Mouse (Mus musculus): ENCODE measurements around the gene Plekhj1. TPM values are rescaled to one million over a fixed set of nuclear protein-coding genes. Genes with fewer than 3 reads are reported as not detected.
"Not testable (repeated sequence)": the region's sequence is repeated elsewhere in the genome, so short reads cannot be mapped to it uniquely, and the experiment has no call there.

Plekhj1 gene
- total RNA-seq, 2 experiments from 2014 or later: 22.3 to 29.8 TPM

DNA sequence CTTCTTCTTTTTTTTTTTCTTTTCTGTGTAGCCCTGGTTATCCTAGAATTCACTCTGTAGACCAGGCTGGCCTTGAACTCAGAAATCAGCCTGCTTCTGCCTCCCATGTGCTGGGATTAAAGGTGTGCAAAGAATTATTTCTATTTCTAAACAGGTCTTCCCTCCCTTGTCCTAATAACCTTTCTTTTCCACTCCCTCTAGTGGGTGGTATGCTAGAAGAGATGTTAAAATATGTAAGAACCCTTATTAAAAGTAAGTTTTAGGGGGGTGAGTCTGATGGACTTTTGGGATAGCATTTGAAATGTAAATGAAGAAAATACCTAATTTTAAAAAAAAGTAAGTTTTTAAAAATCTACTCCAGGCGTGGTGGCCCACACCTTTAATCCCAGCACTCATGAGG is 24.9 kb upstream of the Plekhj1 start:
- no peak overlapping the region for H3K4me3 ChIP-seq
- TF ChIP-seq CTCF (IDR thresholded peaks at IDR 0.05): no peak; the same call in 1 of the 2 replicates
- intact Hi-C loops (cut with DNase I): loop anchor here (2.0 to 10.0 kb wide), 2 partner anchors 53 to 171 kb away; no protein-coding TSS in a partner anchor
- H3K27ac ChIP-seq: 0 out of 2 replicates have a peak overlapping the region, but pooled peaks have one; percentile 65
- DNase-seq: no peak

GRCm38 (mm10) chr10:80822528-80822927 is 24.1 kb upstream of the Plekhj1 start:
- peak; percentile 14 for DNase-seq
- Histone ChIP-seq H3K27ac (no peak overlapping the region), H3K4me3 (no peak overlapping the region)
- intact Hi-C loops (cut with DNase I): loop anchor here (2.0 to 10.0 kb wide), 2 partner anchors 54 to 172 kb away; no protein-coding TSS in a partner anchor
- no peak for TF ChIP-seq CTCF (IDR thresholded peaks at IDR 0.05)

GRCm38 (mm10) chr10:80821991-80822390 is 23.6 kb upstream of the Plekhj1 start:
- intact Hi-C loops (cut with DNase I): loop anchor here (2.0 to 10.0 kb wide), 2 partner anchors 55 to 173 kb away; no protein-coding TSS in a partner anchor
- peak; percentile 29 for DNase-seq
- no peak overlapping the region for H3K27ac ChIP-seq

GRCm38 (mm10) chr10:80819406-80819805 is 21.0 kb upstream of the Plekhj1 start:
- DNase-seq: no peak
- Histone ChIP-seq H3K4me3 (no peak overlapping the region), H3K27ac (no peak overlapping the region)
- TF ChIP-seq CTCF (IDR thresholded peaks at IDR 0.05): no peak
- intact Hi-C loops (cut with DNase I): no loop called here

More at GRCm38 (mm10) chr10:80821991-80822390, 23.6 kb upstream of the Plekhj1 start:
- peak; percentile 89 for TF ChIP-seq CTCF (IDR thresholded peaks at IDR 0.05)
- no peak overlapping the region for H3K4me3 ChIP-seq

DNA sequence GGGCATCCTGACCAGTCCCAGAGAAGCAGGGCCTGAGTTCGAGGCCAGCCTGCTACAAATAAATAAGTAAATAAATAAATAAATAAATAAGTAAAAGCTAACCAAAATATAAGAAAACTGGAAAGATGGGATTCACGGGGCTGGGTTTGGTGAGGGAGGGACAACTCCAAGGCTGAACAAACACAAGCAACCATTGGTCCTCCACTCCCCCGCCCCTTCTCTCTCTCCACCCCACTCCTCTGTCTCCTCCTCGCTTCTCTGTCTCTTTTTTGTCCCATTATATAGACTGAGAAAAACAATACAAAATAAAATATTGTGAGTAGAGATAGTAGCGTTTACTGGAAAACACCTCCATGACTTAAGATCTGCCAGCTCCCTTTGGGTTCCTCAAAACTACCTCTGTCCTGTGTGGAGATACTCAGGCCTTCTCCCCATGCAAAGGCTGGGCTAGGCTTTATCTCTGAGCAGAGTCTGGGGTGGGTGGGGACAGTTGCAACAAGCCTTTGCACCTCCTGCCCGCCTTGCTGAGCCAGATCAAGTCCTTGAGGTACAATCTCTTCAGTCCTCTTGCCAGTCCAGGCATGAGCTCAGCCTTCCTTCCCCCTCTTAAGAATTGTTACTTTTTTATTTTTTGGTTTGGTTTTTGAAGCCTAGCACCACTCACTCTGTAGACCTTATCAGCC is 20.3 kb upstream of the Plekhj1 start:
- Histone ChIP-seq H3K27ac (no peak overlapping the region), H3K4me3 (no peak overlapping the region)
- no peak for DNase-seq
- intact Hi-C loops (cut with DNase I): no loop called here
- TF ChIP-seq CTCF (IDR thresholded peaks at IDR 0.05): no peak

DNA sequence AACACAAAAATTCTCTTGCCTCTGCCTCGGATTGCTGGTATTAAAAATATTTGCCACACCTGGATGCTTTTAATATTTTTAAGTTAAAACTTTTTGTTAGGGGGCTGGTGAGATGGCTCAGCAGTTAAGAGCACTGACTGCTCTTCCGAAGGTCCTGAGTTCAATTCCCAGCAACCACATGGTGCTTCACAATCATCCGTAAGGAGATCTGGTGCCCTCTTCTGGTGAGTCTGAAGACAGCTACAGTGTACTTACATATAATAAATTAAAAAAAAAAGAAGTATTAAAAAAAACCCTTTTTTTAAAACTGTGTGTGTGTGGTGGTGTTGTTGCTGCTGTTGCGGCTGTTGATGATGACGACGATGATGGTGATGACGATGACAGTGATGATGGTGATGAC is 19.5 kb upstream of the Plekhj1 start:
- intact Hi-C loops (cut with DNase I); H3K27ac ChIP-seq; H3K4me3 ChIP-seq; DNase-seq: not testable (repeated sequence)
- peak; percentile 41 for TF ChIP-seq CTCF (IDR thresholded peaks at IDR 0.05)

DNA sequence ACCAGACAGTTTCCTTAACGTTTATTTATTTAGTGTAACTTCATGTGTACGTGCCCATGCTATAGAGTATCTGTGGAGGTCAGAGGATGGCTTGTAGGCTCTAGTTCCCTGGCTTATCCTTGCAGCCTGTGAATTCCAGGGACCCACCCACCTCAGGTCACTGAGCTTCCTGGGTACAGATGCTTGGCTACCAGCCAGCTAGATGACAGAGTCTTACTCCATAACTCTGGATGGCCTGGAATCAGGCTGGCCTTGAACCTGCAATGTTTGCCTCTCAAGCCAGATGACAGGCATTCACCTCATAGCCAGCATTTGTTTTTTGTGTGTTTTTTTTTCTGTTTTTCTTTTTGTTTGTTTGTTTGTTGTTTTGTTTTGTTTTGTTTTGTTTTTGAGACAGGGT is 18.7 kb upstream of the Plekhj1 start:
- intact Hi-C loops (cut with DNase I): no loop called here
- H3K4me3 ChIP-seq: no peak overlapping the region
- no peak for TF ChIP-seq CTCF (IDR thresholded peaks at IDR 0.05)
- H3K27ac ChIP-seq: no peak overlapping the region
- peak; percentile 14 for DNase-seq

- H3K27ac ChIP-seq; intact Hi-C loops (cut with DNase I); H3K4me3 ChIP-seq: not testable (repeated sequence)
- peak; percentile 11 for DNase-seq
Measured at GRCm38 (mm10) chr10:80816303-80816702, 17.9 kb upstream of the Plekhj1 start.

DNA sequence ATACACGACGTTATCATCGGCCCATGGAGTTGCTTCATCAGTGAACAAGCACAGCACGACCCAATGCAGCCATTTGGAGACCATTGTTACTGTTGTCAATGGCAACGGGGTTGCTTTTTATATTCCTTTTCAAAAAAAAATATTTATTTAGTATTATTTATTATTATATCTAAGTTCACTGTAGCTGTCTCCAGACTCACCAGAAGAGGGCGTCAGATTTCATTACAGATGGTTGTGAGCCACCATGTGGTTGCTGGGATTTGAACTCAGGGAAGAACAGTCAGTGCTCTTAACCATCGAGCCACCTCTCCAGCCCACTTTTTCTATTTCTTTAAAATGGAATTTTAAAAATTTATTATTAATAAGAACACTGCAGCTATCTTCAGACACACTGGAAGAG is 16.4 kb upstream of the Plekhj1 start:
- TF ChIP-seq CTCF (IDR thresholded peaks at IDR 0.05): peak; percentile 22; the same call in 1 of the 2 replicates
- no peak overlapping the region for H3K4me3 ChIP-seq
- DNase-seq: no peak
- H3K27ac ChIP-seq: no peak overlapping the region; the same call in 1 of the 2 replicates
- intact Hi-C loops (cut with DNase I): no loop called here

DNA sequence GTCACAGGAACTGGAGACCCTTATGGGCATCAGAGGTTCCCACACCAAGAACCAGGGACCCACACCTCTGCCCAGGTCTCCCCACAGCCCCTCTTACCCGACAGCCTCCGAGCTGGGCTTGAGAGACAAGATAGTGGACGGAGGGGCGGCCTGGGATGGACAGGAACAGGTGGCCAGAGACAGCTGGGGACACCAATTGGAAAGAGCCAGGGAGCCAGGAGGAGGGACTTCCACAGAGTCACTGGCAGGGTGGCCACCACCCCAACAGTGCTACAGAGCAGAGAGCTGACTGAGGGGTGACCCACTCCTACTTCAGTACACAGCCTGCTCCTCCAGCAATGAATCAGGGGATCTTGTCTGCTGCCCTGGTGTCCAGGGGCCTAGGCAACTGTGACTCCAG is 14.9 kb upstream of the Plekhj1 start, which contains the start of gene Jsrp1:
TSS of gene Jsrp1 (minus strand) at position 133 of the 400 bp plus-strand sequence.
- intact Hi-C loops (cut with DNase I): no loop called here
- H3K27ac ChIP-seq: peak within 1 kb of the TSS; percentile 97
- TF ChIP-seq CTCF (IDR thresholded peaks at IDR 0.05): no peak
- H3K4me3 ChIP-seq: peak within 1 kb of the TSS; percentile 77
- peak; percentile 91 for DNase-seq

- Histone ChIP-seq H3K27ac (peak overlapping the region; percentile 97), H3K4me3 (peak overlapping the region; percentile 77)
- no peak for TF ChIP-seq CTCF (IDR thresholded peaks at IDR 0.05)
- intact Hi-C loops (cut with DNase I): no loop called here
- DNase-seq: peak; percentile 81
Measured at GRCm38 (mm10) chr10:80812391-80813041, 14.1 kb upstream of the Plekhj1 start.

DNA sequence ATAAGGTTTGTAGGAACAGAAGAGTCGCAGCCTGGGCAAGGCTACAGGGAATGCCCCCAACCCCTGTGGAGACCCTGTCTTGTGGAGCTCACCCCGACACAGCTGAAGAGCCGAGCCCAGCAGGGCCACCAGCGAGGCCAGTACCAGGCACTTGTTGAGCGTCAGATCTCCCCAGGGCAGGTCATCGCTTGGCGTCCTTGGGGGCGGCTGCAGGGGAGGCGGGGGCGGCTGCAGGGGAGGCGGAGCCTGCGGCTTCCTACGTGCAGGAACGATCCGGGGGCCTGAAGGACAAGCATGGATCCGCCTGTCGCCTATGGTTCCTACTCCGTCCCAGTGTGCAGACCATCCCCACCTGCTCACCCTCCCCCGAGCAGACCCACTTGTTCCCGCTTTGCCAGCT is 11.7 kb upstream of the Plekhj1 start:
- peak overlapping the region; percentile 33 for H3K4me3 ChIP-seq

More for the DNA sequence above, 11.7 kb upstream of the Plekhj1 start:
- no peak for TF ChIP-seq CTCF (IDR thresholded peaks at IDR 0.05)
- DNase-seq: peak; percentile 25
- intact Hi-C loops (cut with DNase I): no loop called here
- H3K27ac ChIP-seq: peak overlapping the region; percentile 46; the same call in 1 of the 2 replicates

Data from gastrocnemius, adult 2 months (tissue).